Mouse (Mus musculus) thymus, adult 2 months (tissue): Measurements from ENCODE around the gene Mthfd1l.
A peak's percentile ranks its signal among the peaks of the same experiment; 100 is the strongest.

Source experiments
- CTCF ChIP-seq: fragments of 200-500 bp; IDR thresholded peaks from 2 replicates; pipeline ENCODE4 v1.5.1; 2012; ENCODE audit warnings: mild to moderate bottlenecking, control low read depth, low read length, moderate library complexity, borderline replicate concordance; ENCODE audit not compliant: control insufficient read depth, poor library complexity, insufficient read depth; ENCODE audit errors: extremely low read depth
- POLR2A ChIP-seq: fragments of 200-500 bp; IDR thresholded peaks from 2 replicates; pipeline ENCODE4 v1.6.1; 2012; ENCODE audit warnings: mild to moderate bottlenecking, low read length, control low read depth, moderate library complexity; ENCODE audit not compliant: control insufficient read depth, poor library complexity, insufficient read depth; ENCODE audit errors: extremely low read depth

DNA sequence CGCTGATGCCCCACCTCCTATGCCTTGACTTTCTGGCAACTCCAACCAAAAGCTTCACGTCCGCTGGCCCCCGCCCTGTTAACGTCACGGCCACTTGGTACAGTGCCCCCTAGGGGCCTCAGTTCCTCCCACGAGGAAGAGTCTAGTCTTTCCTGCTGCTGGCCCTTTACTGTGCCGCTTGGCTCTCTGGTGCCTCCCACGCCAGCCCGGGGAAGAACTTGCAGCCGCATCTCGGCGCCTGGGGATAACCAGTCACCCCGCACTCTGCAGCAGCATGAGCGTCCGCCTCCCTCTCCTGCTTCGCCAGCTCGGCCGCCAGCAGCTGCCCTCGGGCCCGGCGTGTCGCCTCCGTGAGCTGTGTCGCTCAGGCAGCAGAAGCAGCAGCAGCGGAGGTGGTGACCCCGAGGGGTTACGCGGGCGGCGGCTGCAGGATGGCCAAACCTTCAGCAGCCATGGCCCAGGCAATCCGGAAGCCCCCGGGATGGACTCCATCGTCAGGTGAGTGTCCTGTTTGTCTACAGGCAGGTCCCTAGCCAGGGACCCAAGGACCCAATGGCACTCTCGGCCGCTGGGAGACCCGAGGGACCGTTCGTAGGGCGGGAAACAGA lies at the start of gene Mthfd1l:
- peak; percentile 91 for TF ChIP-seq CTCF
- TF ChIP-seq POLR2A = no peak
